Mouse (Mus musculus): ENCODE results near the gene Krtap6-5.
"Not testable (repeated sequence)": the region's sequence is repeated elsewhere in the genome, so short reads cannot be mapped to it uniquely, and the experiment has no call there.

Krtap6-5 gene

DNA sequence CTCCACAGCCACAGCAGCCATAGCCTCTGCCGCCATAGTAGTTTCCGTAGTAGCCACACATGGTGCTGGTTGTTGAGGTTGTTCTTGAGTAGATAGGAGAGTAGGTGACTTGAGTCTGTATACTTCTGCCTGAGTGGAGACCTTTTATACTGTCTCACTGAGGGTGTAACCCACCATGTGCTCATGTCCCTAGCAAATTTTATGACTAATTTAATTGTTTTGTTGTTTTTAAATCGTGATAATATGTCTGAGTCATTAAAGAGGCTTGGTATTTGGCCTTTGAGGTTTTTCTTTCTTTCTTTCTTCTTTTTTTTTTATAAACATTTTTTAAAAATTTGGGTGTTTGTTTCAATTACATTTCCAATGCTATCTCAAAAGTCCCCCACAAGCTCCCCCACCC, at the start of gene Krtap6-5:
Gene Krtap6-5 (minus strand): TSS at position 101 of the 400 bp plus-strand sequence.
- DNase-seq = no peak

DNA sequence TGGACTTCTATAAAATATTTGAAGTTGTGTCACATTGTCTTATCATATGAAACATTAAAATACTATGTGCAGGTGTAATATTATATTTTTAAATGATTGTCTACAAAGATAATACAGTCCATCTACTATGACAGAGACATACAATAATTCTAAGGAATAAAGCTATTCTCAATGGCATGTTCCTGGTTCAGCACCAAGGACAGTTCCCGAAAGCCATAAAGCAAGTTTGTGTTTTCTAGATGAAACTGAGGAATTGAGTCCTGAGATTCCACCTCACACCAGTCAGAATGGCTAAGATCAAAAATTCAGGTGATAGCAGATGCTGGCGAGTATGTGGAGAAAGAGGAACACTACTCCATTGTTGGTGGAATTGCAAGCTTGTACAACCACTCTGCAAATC, 23.4 kb upstream of the Krtap6-5 start:
- DNase-seq = not testable (repeated sequence)

DNA sequence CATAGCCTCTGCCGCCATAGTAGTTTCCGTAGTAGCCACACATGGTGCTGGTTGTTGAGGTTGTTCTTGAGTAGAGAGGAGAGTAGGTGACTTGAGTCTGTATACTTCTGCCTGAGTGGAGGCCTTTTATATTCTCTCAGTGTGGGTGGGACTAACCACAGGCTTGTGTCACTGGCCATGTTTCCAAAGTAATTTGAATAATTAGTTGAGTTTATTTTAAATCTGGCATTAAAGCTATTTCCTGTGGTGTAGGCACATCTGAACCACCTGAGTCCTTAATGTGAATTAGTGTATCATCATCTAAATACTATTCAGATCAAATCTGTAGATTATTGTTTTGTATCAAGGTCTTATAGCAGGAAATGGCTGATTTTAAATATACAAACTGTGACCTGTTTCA, 16.2 kb upstream of the Krtap6-5 start, which contains the start of gene 1110025L11Rik:
Gene 1110025L11Rik (minus strand): TSS at position 101 of the 400 bp plus-strand sequence.
- DNase-seq = not testable (repeated sequence)

DNA sequence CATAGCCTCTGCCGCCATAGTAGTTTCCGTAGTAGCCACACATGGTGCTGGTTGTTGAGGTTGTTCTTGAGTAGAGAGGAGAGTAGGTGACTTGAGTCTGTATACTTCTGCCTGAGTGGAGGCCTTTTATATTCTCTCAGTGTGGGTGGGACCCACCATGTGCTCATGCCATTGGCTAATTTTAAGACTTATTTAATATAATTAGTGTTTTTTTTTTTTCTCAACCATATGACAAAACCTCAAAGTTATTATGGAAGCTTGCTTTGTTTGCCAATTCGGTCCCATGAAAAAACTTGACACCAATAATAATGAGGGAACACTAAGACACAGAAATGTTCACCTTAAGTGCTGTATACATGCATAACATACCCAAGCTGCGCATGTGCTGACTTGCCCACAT, 6.3 kb downstream of the Krtap6-5 start, which contains the start of gene Gm10228:
Gene Gm10228 (minus strand): TSS at position 101 of the 400 bp plus-strand sequence.
- DNase-seq = not testable (repeated sequence)

DNA sequence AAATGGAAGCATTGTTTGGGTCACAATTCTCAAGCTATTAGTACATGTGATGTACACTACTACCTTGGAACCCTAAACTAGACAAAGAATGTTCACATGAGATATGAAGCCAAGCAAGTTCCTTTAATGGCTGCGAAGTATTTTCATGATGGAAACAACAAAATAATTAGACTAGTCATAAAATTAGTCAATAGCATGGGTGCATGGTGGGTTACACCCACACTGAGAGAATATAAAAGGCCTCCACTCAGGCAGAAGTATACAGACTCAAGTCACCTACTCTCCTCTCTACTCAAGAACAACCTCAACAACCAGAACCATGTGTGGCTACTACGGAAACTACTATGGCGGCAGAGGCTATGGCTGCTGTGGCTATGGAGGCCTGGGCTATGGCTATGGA, 16.3 kb downstream of the Krtap6-5 start, which contains the start of gene Krtap6-1:
Gene Krtap6-1 (plus strand): TSS at position 301 of the 400 bp plus-strand sequence.
- DNase-seq = not testable (repeated sequence)

DNA sequence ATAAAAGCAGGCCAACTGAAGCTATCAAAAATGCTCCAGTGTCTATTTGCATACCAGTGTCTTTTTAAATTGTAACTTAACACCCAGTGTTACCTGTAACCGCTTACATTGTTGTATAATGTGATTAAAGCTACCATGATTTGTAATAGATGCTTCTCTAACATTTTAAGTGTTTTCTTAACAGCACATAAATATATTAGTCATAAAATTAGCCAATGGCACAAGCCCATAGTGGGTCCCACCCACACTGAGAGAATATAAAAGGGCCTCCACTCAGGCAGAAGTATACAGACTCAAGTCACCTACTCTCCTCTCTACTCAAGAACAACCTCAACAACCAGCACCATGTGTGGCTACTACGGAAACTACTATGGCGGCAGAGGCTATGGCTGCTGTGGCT, 32.7 kb downstream of the Krtap6-5 start, which contains the start of gene Gm10229:
Gene Gm10229 (plus strand): TSS at position 301 of the 400 bp plus-strand sequence.
- DNase-seq = not testable (repeated sequence)

DNA sequence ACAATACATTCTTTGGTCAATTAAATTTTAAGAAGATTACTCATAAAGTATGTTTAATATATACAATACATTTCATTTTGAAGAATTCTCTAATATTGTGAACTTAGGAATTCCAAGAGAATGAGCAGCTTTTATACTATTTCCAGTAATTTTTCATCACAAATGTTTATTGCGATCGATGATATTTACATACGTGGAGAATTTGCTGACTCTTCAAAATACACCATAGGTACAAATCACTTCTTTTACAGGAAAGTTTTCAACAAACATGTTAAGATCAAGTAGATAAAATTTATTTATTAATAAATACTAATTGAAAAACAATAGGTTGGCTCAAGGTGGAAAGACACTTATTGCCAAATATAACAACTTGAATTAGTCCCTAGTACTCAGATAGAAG, 33.7 kb downstream of the Krtap6-5 start:
- no peak for DNase-seq

DNA sequence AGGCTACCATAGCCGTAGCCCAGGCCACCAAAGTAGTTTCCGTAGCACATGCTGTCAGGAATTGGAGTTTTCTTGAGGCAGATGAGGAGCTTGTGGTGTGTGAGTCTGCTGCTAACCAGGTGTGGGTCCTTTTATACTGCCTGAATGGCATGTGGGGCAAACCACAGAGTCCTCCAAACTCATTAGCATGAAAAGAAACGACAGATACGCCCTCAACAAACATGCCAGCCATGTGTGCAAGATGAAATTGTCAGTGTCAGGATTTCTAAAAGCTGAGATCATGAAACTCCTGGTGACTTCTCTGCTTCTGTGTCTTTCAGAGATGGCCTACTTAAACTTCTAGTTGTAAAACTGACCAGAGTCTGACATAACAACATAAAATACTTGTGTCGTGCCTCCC, 37.0 kb downstream of the Krtap6-5 start, which contains the start of gene Krtap22-2:
Gene Krtap22-2 (minus strand): TSS at position 101 of the 400 bp plus-strand sequence.
- no peak for DNase-seq
